Comparison of ENCODE assay signal across 10 mouse cellular contexts in genomic region chrX:103259882-103260281, GRCm38 (mm10).
DNase-seq lines count a peak whose midpoint lies in the region; ATAC-seq and TF ChIP-seq lines count a peak whose summit lies in the region.
"Had no signal": no experiment of that assay in that cellular context is flagged by ENCODE, and none has a peak within 500 bp of the region (broad histone marks: within the 10 kb centered on the region; RNA-seq: fewer than 3 reads in every experiment).

No protein-coding gene starts in this region.

- H3K9me3 ChIP-seq in hindbrain, embryonic 11.5 days (ENCODE audit: control insufficient read depth, low read length) = no peaks in the 10 kb centered on the region
- H3K9me3 ChIP-seq in hindbrain, embryonic 13.5 days = no peaks in the 10 kb centered on the region
- H3K9me3 ChIP-seq in MEL (replicated peaks; ENCODE audit: insufficient read depth, low read length) = no peaks in the 10 kb centered on the region
- H3K9me3 ChIP-seq: limb, embryonic 12.5 days; stomach, embryonic 15.5 days had no signal

- no peaks in the 10 kb centered on the region; the same call in 1 of the 2 replicates for H3K27me3 ChIP-seq in hindbrain, embryonic 11.5 days (ENCODE audit: control insufficient read depth, insufficient read depth, low read length)
- peaks cover 46% of the 10 kb centered on the region; the same call in 1 of the 2 replicates for H3K27me3 ChIP-seq in hindbrain, embryonic 13.5 days
- no peaks in the 10 kb centered on the region for H3K27me3 ChIP-seq in MEL (ENCODE audit: control insufficient read depth in 1 of 2, insufficient read depth in 2 of 2, low read length in 2 of 2)
- H3K27me3 ChIP-seq: limb, embryonic 12.5 days; stomach, embryonic 15.5 days had no signal

- H3K27ac ChIP-seq in hindbrain, embryonic 11.5 days (ENCODE audit: low read depth, low read length) = no peak overlapping the region
- H3K27ac ChIP-seq in hindbrain, embryonic 13.5 days = no peak overlapping the region
- H3K27ac ChIP-seq in MEL (ENCODE audit: control insufficient read depth, low read depth, low read length) = no peak overlapping the region
- H3K27ac ChIP-seq: limb, embryonic 12.5 days; stomach, embryonic 15.5 days had no signal

- H3K36me3 ChIP-seq in hindbrain, embryonic 11.5 days (ENCODE audit: control insufficient read depth, insufficient read depth, low read length) = no peaks in the 10 kb centered on the region
- no peaks in the 10 kb centered on the region for H3K36me3 ChIP-seq in hindbrain, embryonic 13.5 days
- no peaks in the 10 kb centered on the region for H3K36me3 ChIP-seq in MEL (ENCODE audit: control insufficient read depth in 1 of 2, insufficient read depth in 2 of 2, low read length in 2 of 2)
- H3K36me3 ChIP-seq: limb, embryonic 12.5 days; stomach, embryonic 15.5 days had no signal

- peak in 2 of 3 experiments; percentile 32 to 53; a peak in 4 of 6 replicates for TF ChIP-seq CTCF in MEL (IDR thresholded peaks at IDR 0.05 in 2 of 3, conservative IDR thresholded peaks at IDR 0.05 in 1 of 3; ENCODE audit: control insufficient read depth in 1 of 3, insufficient read depth in 1 of 3, low read depth in 2 of 3, low read length in 3 of 3, poor library complexity in 1 of 3, severe bottlenecking in 1 of 3)

- no peak overlapping the region for H3K9ac ChIP-seq in hindbrain, embryonic 11.5 days (ENCODE audit: low read depth, low read length)
- H3K9ac ChIP-seq in hindbrain, embryonic 13.5 days = no peak overlapping the region
- no peak overlapping the region for H3K9ac ChIP-seq in MEL (ENCODE audit: control insufficient read depth, low read depth, low read length, poor library complexity, severe bottlenecking)
- H3K9ac ChIP-seq: limb, embryonic 12.5 days; stomach, embryonic 15.5 days had no signal

- no peaks in the 10 kb centered on the region for H3K79me2 ChIP-seq in MEL (ENCODE audit: control insufficient read depth, insufficient read depth, low read length, poor library complexity)

- H3K4me3 ChIP-seq in hindbrain, embryonic 11.5 days (ENCODE audit: low read depth, low read length) = no peak overlapping the region
- H3K4me3 ChIP-seq in hindbrain, embryonic 13.5 days = no peak overlapping the region
- no peak overlapping the region for H3K4me3 ChIP-seq in MEL (ENCODE audit: control insufficient read depth in 1 of 2, insufficient read depth in 1 of 2, low read depth in 2 of 2, low read length in 2 of 2)
- H3K4me3 ChIP-seq: limb, embryonic 12.5 days; stomach, embryonic 15.5 days had no signal

- peak; percentile 68 for DNase-seq in hindbrain, embryonic 11.5 days (ENCODE audit: low spot score)
- DNase-seq in 416B (ENCODE audit: low read depth) (peak; percentile 51), MEL (ENCODE audit: low read depth, low spot score) (peak; percentile 28)
- peak; percentile 71 for DNase-seq in embryo, embryonic 11 days
- peak; percentile 40 for DNase-seq in lung, postnatal 25 days (ENCODE audit: low spot score)
- no peak for DNase-seq in urinary bladder, postnatal 14 days (ENCODE audit: low spot score)

- no peaks in the 10 kb centered on the region for H3K4me1 ChIP-seq in hindbrain, embryonic 11.5 days (replicated peaks; ENCODE audit: control insufficient read depth, insufficient read depth, low read length)
- no peaks in the 10 kb centered on the region for H3K4me1 ChIP-seq in hindbrain, embryonic 13.5 days (replicated peaks)
- no peaks in the 10 kb centered on the region for H3K4me1 ChIP-seq in MEL (ENCODE audit: control insufficient read depth in 1 of 2, insufficient read depth in 2 of 2, low read length in 2 of 2)
- H3K4me1 ChIP-seq: limb, embryonic 12.5 days; stomach, embryonic 15.5 days had no signal

- H3K4me2 ChIP-seq in hindbrain, embryonic 11.5 days (replicated peaks; ENCODE audit: low read depth, low read length) = no peak overlapping the region
- H3K4me2 ChIP-seq in hindbrain, embryonic 13.5 days = no peak overlapping the region
- H3K4me2 ChIP-seq: limb, embryonic 12.5 days; stomach, embryonic 15.5 days had no signal

- ATAC-seq in hindbrain, embryonic 11.5 days (ENCODE audit: low FRiP score) = no peak
- ATAC-seq in hindbrain, embryonic 13.5 days (ENCODE audit: low FRiP score) = no peak
- no peak for ATAC-seq in erythroblast, adult 5-6 weeks (replicated peaks; ENCODE audit: low FRiP score, poor library complexity, severe bottlenecking)

- WGBS in hindbrain, embryonic 11.5 days = 10% methylated on average over 2 of the region's 2 CpGs
- 6% methylated on average over 2 of the region's 2 CpGs for WGBS in hindbrain, embryonic 13.5 days

- TF ChIP-seq POLR2A in MEL (IDR thresholded peaks at IDR 0.05; ENCODE audit: control insufficient read depth in 1 of 2, insufficient read depth in 1 of 2, low read depth in 1 of 2, low read length in 2 of 2, poor library complexity in 1 of 2) = no peak

- TF ChIP-seq RAD21 in MEL (IDR thresholded peaks at IDR 0.05; ENCODE audit: low read depth, low read length) = peak; percentile 44

- no peak for TF ChIP-seq EP300 in MEL (IDR thresholded peaks at IDR 0.05; ENCODE audit: low read depth in 1 of 2, low read length in 2 of 2)

TF ChIP-seq in MEL, 35 proteins besides CTCF, POLR2A, EP300 and RAD21:
- TF ChIP-seq MYC (IDR thresholded peaks at IDR 0.05; ENCODE audit: low read depth, low read length) = no peak
- peak; percentile 36 for TF ChIP-seq SMC3 (IDR thresholded peaks at IDR 0.05; ENCODE audit: low read depth, low read length)
- TF ChIP-seq KAT2A (conservative IDR thresholded peaks at IDR 0.05; ENCODE audit: low read depth, low read length) = no peak
- TF ChIP-seq ELF1 (IDR thresholded peaks at IDR 0.05; ENCODE audit: low read depth, low read length) = no peak
- TF ChIP-seq ZNF384 (IDR thresholded peaks at IDR 0.05; ENCODE audit: low read depth, low read length) = no peak
- no peak for TF ChIP-seq POLR2AphosphoS2 (IDR thresholded peaks at IDR 0.05; ENCODE audit: low read length)
- TF ChIP-seq GABPA (IDR thresholded peaks at IDR 0.05; ENCODE audit: low read depth, low read length) = no peak
- TF ChIP-seq TCF12 (IDR thresholded peaks at IDR 0.05; ENCODE audit: low read depth, low read length) = no peak
